Mouse (Mus musculus) brain, adult 2 months (tissue): ENCODE measurements around the gene Far1.

ENCODE experiments used
- DNase-seq: peaks from one replicate; pipeline ENCODE4 v3.0.0; 2011; ENCODE audit warnings: low read depth, low spot score

Gene Far1

DNA sequence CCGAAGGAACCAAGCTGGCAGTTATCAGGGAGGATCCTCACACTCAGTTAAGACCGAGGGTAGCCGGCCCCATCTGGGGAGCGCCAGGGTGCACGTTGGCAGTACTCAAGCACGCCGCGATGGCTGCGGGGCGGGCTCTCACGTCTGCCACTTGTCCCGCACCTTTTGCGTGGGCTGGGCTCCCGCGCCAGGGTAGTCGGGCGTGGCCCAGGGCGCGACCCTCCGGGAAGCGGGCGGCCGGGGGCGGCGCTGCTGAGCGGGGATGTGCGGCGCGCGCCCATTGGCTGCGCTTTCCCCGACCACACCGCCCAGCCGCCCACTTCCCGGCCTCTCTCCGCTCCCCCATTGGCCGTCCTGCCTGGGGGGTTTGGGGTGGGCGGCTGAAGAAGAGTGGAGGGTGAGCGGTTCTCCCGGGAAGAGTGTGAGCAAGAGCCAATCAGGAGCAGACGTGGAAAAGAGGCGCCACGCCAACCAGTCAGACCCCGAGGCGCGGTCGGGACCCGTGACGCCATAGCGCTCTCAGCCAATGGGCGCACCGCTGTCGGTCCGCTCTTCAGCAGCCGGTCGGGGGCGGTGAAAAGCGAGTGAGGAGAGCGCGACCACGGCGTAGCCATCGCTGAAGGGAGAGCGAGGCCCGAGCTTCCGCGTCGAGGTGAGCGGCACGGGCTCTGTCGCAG, at the start of gene Far1:
Far1 (plus strand) TSS at position 549 of the 677 bp plus-strand sequence.
- peak; percentile 100 for DNase-seq

DNA sequence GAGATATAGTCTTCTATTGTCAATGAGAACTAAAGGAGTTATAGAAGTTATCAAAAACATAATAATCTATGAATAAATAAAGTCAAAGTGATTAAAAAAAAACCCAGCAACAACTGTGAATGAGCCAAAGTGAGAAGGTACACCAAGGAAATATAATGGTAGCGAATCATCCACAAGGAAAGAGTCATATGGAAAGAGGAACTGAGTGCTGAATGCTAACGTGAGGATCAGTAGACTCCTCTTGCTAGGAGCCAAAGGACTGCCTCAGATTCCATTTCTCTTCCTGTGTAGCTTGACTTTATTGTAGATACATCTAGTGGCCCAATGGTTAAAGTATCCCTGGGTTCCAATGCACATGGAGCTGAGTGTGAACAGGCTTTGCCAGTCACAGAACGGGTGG, 45.3 kb upstream of the Far1 start:
- DNase-seq, result no peak

DNA sequence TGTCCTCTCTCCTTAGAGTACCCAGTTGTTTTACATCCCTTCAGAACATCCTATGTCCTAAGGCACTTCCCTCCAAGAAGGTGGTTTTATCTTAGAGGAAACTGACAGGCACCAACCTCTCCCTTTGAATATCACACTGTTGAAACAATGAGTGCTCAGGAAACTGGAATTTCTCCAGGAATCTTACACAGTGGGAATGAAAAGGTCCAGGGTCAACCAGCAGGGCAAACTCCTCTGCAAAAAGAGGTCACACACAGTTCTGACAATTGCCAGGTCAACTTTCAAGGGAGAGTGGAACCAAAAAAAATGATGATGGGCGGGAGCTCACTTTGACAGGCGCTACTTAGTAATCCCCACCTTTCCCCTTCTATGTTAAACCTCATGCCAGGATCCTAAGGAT, 43.0 kb upstream of the Far1 start:
- no peak for DNase-seq

DNA sequence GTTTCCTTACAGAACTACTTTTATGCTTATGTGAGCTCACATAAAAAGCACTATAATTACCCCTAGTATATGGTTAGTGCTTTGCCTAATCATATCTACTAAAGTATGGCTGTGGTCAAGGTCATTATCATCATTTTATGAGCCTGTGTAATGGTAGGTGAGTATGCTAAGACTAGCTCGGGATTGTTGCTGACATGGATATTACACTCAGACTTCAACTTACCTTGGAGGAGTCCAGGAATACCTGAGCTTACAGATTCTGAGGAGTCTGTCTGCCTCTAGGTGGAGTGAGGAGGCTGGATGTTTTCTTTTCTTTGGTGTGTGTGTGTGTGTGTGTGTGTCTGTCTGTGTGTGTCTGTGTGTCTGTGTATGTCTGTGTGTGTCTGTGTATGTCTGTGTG, 42.0 kb upstream of the Far1 start:
- DNase-seq, result no peak

DNA sequence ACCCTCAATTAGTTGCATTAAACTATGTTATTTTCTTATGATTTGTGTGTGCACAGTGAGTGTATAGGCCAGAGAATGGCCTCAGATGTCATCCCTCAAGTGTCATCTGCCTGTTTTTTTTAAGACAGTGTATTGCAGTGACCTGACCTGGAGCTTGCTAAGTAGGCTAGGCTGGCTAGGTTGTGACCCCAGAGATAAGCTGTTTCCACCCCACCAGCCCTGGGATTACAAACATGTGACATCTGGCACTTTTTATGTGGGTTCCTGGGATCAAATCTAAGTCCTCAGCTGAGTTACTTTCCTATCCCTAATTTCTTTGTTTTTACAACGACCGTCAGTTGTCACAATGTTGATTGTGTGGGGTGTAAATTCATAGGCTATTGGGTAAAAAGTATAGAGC, 17.8 kb upstream of the Far1 start:
- no peak for DNase-seq

DNA sequence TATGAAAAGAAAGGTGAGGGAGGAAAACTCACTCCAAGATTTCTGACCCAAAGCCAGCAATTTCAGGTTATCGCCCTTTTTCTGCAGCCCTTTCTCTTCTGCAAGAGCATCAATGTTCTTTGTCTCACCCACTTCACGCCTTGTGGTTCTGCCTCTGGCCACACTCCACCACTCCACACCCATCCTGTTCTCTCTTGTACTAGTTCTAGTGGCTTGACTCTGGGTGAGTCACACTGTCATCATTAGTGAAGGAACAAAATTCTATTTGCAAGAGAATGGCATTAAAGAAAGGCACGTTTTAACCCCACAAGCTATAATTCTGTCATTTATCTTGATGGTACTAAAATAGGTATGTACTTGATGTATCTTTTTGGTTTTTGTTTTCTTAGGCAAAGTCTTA, 15.2 kb upstream of the Far1 start:
- peak; percentile 4 for DNase-seq

DNA sequence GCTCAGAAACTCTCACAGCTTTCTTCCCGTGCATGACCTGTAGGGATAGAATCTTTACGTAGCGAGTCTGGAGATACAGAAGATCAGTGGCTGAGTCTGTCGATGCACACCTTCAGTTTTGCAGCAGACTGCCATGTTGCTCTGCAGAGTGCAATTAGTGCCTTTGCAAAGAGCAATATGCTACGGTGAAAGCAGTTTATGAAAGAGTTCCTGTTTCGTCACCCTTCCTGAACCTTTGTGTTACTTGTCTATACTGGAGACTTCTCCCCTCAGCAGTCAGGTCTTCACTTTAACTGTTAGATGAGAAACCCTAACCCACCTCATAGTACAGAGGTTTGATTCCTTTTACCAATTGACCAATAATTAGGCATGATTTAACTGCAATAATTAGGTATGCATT, 13.8 kb upstream of the Far1 start:
- DNase-seq, result no peak

DNA sequence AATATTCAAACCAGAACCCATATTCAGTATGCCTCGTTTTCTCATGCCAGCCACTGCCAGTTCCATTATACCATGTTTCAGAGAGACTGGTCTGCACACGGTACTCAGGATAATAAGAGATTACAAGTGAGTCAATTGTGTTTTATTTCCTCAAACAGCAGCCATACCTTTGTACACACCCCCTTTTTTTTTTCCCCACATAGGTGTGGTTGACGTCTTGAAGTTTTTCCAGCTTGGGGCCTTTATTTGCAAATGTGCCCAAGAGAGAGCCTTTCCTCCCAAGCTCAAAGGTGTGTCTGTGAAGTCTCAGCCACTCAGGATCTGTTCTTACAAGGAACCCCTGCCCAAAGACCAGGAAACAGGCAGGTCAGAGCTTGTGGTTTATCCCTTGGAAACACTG, 11.2 kb upstream of the Far1 start:
- DNase-seq, result no peak

DNA sequence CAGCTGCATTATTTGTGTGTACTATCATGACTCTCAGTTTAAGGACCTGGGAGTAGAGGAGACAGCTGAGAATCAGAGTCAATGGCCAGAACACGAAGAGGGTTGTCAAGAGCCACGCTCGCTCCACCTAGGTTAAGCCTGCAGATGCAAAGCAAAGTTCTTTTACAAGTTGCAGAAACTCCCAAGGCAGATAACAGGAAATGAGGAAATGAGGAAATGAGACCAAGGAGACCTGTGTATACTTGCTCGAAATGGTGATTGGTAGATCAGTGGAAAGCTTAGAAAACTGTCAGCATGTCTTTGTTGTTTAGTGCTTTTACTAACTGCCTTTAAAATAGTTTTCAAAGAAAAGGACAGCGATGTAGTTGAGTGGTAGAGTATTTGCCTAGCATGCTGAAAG, 8.6 kb upstream of the Far1 start:
- DNase-seq, result no peak

DNA sequence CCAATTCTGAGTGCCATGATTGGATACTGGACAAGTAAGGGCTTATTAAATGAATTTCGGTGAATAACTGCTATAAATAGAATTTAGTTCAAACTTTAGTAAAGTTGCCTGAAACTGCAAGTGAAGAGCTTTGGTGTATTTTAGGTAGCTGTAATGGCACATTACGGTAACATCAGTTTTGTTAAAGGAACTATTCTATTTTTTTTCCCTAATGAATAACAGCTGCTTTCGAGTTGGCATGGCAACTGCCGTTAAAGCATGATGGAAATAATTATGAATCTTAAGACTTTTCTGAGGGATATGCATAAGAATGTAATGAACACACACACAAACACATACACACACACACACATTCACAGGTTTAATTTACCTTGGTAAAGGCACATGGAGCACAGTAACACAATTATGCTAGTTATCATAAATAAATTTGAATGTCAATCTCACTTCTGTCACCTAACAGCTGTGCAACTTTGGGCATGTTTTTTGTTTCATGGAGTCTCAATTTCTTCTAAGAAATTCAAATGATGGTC, 8.1 kb upstream of the Far1 start:
- DNase-seq, result no peak

DNA sequence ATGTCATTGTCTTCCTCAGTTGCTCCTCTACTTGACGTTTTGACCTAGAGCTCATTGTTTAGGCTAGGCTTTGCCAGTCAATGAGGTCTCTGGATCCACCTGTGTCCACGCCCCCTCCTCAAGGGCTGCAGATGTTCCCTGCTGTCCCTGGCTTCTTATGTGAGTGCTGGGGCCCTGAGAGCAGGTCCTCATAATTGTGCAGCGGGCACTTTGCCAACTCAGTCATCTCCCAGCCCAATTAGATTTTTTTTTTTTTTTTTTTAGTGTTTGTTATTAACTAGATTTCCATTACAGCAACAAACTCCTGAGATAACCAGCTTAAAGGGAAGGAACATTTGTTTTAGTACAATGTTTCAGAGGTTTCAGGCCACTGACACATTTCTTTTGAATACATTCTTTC, 5.8 kb upstream of the Far1 start:
- DNase-seq, result no peak

DNA sequence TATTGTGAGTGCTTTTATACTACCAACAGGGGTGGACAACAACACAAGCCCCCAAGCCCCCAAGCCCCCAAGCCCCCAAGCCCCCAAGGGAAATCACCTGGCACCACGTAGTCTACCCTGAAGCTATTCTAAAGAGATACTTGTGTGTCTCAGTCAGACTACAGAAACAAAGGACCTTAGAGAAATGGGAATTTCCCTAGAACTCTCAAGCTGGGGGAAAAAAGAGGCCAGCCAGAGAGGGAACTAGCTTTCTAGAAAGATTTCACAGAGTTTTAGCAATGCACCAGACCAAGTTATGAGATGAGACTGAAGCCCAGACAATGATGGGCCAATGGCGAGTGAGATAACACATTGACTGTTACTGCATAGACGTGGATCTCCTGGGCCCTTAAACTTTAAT, 2.2 kb upstream of the Far1 start:
- no peak for DNase-seq

DNA sequence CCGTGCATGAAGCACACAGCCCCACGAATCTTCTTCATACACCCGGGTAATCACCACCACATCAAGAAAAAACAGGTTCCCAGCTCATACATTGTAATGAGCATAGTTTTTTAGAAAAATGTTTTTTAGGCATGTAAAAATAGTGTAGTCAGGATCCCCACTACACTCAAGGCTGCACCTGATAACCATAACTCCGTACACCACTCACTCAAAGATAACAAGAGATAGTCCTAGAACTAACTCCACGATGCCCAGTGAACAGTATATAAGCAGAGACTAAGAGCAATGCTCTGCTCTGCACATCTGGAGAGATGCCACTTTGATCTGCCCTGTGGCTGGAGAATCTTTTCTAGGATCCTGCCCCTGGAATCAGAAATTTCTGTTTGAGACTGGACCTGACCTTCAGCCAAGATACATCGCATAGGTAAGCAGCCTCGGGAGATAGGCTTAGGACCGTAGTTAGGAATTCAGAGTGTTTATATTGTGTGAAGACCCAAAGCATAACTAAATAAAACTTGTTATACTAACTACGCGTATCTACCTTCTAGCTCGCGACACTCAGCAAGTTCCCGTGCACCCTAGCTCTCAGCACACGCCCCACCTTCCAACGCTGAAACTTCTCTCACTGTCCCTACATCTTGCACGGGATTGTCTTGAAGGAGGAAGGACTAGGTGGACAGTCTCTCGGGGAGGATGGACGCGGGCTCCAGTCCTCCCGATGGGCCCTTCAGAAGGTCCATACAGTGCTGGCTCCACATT, 928 bp upstream of the Far1 start:
- no peak for DNase-seq

DNA sequence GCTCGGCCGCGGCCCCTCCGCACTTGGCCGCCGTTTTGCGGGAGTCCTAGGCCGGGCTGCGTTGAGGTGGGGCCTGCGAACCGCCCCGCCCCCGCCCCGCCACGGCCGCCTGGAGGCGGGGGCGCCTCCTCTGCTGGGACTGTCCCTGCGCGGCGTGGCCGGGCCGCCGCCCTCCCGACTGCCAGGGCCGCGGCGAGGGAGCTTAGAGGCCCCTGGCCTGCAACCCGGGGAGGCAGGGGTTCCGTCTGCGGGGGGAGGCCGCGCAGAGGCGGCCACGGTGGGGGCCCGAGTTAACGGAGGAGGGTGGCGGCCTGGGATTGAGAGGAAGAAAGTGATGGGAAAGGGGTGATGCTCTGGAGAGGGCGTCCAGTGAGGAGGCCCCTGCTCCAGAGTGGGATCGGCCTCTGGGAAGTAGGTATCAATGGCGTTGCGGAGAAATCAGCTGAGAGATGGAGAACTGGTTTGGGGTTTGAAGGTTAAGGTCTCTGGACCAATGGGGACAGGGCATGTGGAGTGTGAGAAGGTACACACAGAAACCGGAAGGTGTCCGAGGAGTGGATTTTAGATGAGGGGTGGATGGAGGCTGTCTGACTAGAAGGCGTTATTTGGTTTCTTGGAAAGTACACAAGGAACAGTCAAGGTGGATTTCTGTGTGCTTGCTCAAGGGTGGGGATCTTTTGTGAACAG, 472 bp downstream of the Far1 start:
- DNase-seq, result peak; percentile 49

DNA sequence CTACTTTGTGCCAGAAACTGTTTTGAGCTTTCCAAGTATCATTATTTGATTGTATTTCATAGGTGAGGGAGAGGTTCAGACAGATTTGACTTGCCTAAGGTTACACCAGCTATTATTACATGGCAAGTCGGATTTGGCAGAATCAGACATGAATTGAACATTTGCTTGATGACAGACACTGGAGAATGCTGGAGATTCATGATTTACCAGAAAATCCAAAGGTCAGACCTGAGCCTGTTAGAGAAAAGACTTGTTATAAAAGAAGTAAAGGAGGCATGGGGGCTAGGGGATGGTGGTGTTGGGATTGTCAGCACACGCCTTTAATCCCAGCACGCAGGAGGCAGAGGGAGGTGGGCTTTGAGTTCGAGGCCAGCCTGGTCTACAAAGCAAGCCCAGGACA, 2.2 kb downstream of the Far1 start:
- DNase-seq, result no peak

DNA sequence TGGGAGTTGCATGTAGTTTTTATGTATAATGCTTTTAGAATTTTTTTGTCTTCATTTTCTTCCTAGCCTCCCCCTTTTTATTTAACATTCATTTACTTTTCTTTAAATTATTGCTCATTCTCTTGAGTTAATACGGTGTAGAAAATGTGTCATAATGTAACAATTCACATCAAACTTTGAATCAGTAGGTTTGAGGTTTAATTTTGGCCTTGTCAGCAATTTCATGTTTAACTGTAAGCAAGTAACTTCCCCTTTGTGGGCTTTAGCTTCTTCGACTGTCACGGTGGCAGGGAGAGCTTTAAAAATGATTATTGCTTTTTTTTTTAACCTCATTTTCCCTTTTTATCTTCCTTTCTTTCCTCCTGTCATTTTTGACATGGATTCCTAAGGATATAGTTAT, 4.8 kb downstream of the Far1 start:
- DNase-seq, result no peak

DNA sequence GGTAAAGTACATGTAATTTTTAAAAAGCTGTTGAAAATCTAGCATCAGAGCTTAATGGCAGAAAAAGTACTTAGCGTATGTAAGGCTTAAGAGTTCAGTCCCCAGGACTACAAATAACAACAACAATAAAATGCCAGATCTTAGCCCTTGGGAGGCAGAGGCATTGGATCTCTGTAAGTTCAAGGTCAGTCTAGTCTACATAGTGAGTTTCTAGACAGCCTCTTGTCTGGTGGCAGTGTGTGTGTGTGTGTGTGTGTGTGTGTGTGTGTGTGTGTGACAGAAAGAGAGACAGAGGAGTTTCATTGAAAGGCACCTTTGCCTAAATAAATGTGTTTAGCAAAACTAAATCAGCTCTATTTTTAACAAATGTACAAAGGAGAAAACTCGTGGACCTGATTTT, 5.3 kb downstream of the Far1 start:
- no peak for DNase-seq

DNA sequence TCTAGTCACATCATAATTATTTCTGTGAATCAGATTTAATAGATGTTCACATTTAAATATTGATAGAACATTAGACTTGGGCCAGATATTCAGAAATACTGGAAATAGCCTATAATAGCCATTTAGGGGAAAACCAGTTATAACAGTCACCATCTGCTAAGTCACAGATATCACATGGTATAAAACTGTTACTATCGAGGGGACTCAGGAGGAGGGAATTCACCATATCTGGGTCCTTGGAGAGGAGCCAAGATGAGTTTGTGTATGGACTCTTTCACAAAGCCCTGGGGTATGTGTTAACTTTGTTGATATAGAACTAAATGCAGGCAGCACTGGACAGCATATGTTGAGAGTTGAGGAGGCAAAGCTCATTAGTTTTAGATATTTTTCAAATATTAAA, 29.5 kb downstream of the Far1 start:
- DNase-seq, result no peak

DNA sequence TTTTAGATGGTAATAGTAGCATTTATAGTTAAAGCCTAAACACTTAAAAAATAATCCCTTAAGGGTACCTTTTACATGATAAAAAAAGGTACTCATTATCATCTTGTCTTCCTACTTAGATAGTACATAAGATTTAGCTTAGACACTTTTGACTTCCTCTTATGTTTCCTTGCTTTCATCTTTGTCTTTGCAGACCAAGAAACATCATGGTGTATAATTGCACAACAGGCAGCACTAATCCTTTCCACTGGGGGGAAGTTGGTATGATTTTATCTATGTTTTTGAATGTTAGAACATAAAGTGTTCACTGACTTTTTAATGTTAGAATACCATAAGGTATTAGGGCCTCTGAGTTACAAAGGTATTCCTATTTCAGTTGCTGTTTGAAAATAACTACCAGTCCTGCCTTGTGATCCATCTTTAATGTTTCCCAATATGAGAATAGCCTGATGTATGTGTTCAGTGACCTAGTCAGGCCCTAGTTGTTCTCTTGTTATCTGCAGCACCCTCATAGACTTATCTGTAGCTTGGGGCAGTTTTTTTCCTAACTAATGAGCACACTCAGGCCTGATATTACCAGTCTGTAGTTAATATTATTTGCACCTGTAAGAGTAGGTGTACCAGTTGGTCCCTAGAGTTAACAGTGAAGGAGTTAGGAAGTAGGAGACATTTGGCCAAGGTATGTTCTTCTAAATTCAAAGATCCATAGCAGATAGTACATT, 38.3 kb downstream of the Far1 start:
- no peak for DNase-seq

DNA sequence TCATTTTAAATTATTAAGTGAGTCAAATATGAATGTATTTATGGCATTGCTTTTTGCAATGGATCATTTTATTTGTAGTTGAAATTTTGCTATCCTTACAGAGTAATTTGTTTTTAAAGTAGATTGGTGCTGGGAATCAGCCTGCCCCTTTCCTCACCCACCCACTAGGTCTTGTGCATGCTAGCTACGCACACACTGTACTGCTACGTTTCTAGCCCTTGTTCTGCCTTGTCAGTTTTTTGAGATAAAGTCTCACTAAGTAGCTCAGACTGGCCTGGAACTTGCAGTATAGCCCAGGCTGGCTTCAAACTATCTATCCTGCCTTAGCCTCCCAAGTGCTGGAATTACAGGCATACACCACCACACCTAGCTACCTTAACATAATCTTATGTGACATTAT, 38.9 kb downstream of the Far1 start:
- no peak for DNase-seq

DNA sequence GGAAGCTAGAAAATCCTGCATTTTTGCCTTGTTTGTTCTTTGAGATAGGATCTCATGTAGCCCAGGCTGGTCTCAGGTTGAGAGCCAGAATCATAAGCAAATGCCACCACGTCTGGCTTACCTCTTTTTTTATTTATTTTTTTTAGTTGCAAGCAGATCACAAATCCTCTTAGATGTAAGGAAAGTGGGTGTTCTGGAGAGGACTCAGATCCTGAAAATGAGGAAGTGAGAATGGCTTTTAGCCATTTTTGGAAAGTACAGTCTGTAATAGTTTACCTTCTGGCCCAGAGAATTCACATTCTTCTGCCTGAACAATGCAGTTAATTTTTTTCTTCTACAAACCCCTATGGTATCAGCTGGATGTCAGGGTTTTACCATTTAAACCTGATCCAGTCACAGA, 42.5 kb downstream of the Far1 start:
- DNase-seq, result peak; percentile 40

DNA sequence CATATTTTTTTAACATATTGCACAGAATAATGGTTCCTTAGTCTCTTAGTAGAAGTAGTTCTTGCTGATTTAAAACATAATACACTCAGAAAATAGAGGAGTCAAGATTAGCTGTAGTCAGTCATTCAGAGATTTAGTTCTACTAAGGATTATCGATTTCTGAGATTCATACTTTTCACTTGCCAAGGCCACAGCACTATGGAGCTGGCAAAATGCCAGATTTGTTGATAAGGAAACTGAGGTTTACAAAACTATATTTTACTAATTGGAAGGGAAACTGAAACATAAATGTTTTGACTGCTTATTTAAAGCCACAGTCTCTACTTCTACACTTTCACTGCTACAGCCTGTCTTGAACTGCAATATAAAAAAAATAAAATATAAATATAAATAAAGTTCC, 53.3 kb downstream of the Far1 start:
- no peak for DNase-seq
